Mouse (Mus musculus) embryonic facial prominence, embryonic 15.5 days (tissue): ENCODE measurements at regions not wholly inside any gene's neighbourhood (a gene's known extent, or its start where the extent isn't known, plus 50 kb on each side); places are given as distances from the start of the nearest gene placed in this dataset.
A peak's percentile ranks its signal among the peaks of the same experiment; 100 is the strongest.

ENCODE experiments used
- ATAC-seq: fragments of 200-750 bp; cut with Nextera tagmentation; 2 replicates; pipeline ENCODE4 v1.8.0; 2017; ENCODE audit warnings: low read depth, moderate TSS enrichment; ENCODE audit not compliant: insufficient number of reproducible peaks, low FRiP score, low TSS enrichment
- H3K27ac ChIP-seq: fragments of 300-500 bp; sonication (generic); replicated peaks from 2 replicates; pipeline ENCODE4 v1.5.1; 2015; ENCODE audit warnings: mild to moderate bottlenecking, inconsistent platforms
- H3K27me3 ChIP-seq: fragments of 300-500 bp; sonication (generic); 2 replicates; pipeline ENCODE4 v1.6.1; 2015; ENCODE audit warnings: inconsistent platforms
- H3K36me3 ChIP-seq: fragments of 300-500 bp; sonication (generic); 2 replicates; pipeline ENCODE4 v1.6.1; 2015; ENCODE audit warnings: mild to moderate bottlenecking, inconsistent platforms
- H3K4me1 ChIP-seq: fragments of 300-500 bp; sonication (generic); 2 replicates; pipeline ENCODE4 v1.6.1; 2015; ENCODE audit warnings: inconsistent platforms
- H3K4me2 ChIP-seq: fragments of 300-500 bp; sonication (generic); replicated peaks from 2 replicates; pipeline ENCODE4 v1.6.1; 2015; ENCODE audit warnings: mild to moderate bottlenecking, inconsistent platforms
- H3K4me3 ChIP-seq: fragments of 300-500 bp; sonication (generic); replicated peaks from 2 replicates; pipeline ENCODE4 v1.5.1; 2015; ENCODE audit warnings: mild to moderate bottlenecking, inconsistent platforms
- H3K9ac ChIP-seq: fragments of 300-500 bp; sonication (generic); 2 replicates; pipeline ENCODE4 v1.6.1; 2015; ENCODE audit warnings: inconsistent platforms
- H3K9me3 ChIP-seq: fragments of 300-500 bp; sonication (generic); replicated peaks from 2 replicates; pipeline ENCODE4 v1.6.1; 2016; ENCODE audit warnings: inconsistent platforms
- WGBS: fragments of 180-500 bp; shearing (Covaris S2); methylation state at CpG from one replicate; pipeline ENCODE4 v1.1.7; 2015; 5-methylcytosine and 5-hydroxymethylcytosine counted together

DNA sequence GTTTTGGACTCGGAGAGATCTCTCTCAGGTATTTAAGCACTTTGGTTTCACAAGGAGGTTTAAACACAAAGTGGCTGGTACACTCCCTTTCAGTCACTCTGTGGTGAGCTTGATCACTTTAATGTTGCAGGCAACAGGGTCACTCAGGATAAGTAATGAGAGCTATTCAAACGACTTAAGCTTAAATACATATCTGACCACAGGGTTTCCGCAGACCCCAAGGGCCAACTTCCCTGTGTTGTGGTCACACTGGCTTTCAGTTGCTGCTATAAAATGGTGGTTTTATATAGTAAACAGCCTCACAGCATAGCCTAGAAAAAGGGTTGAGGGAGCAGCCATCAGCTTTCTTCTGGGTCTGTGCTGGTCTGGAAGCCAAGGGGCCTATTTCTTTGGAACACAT is 225.0 kb downstream of the Agtpbp1 start:
- Histone ChIP-seq H3K4me3 (no peak overlapping the region), H3K36me3 (no peaks in the 10 kb centered on the region), H3K4me1 (no peaks in the 10 kb centered on the region), H3K4me2 (no peak overlapping the region), H3K9ac (no peak overlapping the region), H3K27ac (no peak overlapping the region), H3K9me3 (no peaks in the 10 kb centered on the region), H3K27me3 (no peaks in the 10 kb centered on the region)
- ATAC-seq: no peak
- 70% methylated on average over 3 of the region's 3 CpGs for WGBS

DNA sequence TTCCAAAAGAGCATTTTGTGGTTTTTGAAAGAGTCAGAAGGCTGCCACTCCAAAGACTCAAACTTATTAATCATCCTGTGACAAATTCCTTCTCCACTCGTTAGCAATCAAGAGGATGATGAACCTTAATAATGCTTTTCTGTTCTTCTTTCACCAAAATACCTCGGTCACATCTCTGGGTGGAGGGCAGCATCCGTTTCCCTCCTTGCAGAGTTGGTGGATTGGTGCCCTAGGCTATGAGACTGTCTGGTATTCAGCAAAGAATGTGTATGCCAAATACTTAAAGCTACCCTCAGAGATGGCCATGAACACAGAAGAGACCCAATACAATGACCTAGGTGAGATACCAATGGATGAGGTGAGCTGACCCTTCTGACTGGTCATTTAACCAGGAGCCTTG is 226.6 kb downstream of the Agtpbp1 start:
- H3K9me3 ChIP-seq: no peaks in the 10 kb centered on the region
- H3K36me3 ChIP-seq: no peaks in the 10 kb centered on the region
- H3K4me1 ChIP-seq: no peaks in the 10 kb centered on the region
- WGBS: 32% methylated on average over 3 of the region's 3 CpGs
- ATAC-seq: no peak
- no peaks in the 10 kb centered on the region for H3K27me3 ChIP-seq
- no peak overlapping the region for H3K9ac ChIP-seq
- no peak overlapping the region for H3K4me2 ChIP-seq
- H3K27ac ChIP-seq: no peak overlapping the region
- H3K4me3 ChIP-seq: no peak overlapping the region

DNA sequence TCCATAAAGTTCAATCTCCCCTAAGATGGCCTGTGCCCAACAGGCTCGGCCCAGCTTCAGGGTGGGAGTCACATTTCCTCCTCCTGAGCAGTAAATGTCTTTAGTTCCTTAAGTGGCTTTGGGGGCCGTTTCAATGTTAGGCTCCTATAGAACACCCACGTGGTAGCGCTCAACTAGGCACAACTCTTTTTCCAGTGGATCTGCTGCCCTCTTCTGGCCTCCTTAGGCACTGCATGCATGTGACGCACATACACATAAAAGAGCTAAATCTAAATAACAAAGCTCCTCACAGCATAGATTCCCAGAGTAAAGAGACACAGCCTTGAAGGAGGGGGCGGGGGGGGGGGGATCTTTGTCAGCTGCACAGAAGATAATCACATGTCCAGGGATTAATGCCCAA is 233.6 kb downstream of the Agtpbp1 start:
- Histone ChIP-seq H3K9ac (no peak overlapping the region), H3K36me3 (no peaks in the 10 kb centered on the region), H3K27me3 (no peaks in the 10 kb centered on the region), H3K9me3 (no peaks in the 10 kb centered on the region), H3K4me3 (no peak overlapping the region), H3K4me2 (no peak overlapping the region), H3K27ac (peak overlapping the region; percentile 56; the same call in 1 of the 2 replicates), H3K4me1 (no peaks in the 10 kb centered on the region)
- WGBS: 61% methylated on average over 6 of the region's 6 CpGs
- ATAC-seq: no peak

DNA sequence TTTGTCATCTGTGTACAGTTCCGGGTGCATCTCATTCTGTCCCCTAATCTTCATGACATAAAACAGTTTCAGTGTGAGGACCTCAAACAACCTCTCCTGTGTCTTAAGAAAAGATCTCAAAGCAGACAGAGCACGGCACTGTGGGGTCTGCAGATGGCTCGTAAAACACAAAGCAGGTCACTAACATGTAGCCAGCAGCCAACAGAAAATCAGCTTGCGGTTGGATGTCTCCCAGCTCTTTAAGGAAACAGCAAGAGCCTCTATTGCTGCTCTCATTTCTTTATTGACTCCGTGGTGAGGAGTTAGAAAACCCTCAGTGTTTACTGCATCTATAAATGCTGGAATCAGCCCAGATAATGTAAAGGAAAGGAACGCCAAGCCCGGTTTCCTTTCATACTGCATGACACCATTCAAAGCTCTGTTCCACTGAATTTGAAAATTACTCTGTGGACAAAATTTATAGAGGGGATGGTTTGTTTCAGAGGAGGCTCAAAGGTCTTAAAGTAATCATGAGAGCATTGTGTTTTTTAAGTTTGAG is 234.3 kb downstream of the Agtpbp1 start:
- Histone ChIP-seq H3K4me3 (no peak overlapping the region), H3K4me2 (no peak overlapping the region), H3K27ac (0 out of 2 replicates have a peak overlapping the region, but pooled peaks have one; percentile 17), H3K4me1 (no peaks in the 10 kb centered on the region), H3K9me3 (no peaks in the 10 kb centered on the region), H3K36me3 (no peaks in the 10 kb centered on the region), H3K27me3 (no peaks in the 10 kb centered on the region), H3K9ac (no peak overlapping the region)
- WGBS: 47% methylated on average over 7 of the region's 7 CpGs
- ATAC-seq: no peak

DNA sequence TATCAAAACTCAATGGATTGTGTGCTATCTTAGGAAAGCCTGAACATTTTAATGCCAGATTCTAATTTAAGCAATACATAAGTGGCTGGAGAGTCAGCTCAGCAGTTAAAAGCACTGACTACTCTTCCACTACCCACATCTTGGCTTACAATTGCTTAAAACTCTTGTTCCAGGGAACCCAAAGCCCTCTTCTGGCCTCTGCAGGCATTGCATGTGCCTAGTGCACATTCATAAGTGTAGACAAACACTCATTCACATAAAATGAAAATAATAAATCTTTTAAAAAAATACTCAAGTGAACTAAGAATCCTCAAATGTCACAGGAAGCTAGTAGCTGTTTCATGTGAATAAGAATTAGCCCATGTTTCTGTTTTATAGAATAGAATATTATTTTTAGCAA is 236.5 kb downstream of the Agtpbp1 start:
- Histone ChIP-seq H3K27ac (no peak overlapping the region), H3K4me3 (no peak overlapping the region), H3K4me1 (no peaks in the 10 kb centered on the region), H3K4me2 (no peak overlapping the region), H3K27me3 (no peaks in the 10 kb centered on the region), H3K36me3 (no peaks in the 10 kb centered on the region), H3K9ac (no peak overlapping the region), H3K9me3 (no peaks in the 10 kb centered on the region)
- no peak for ATAC-seq

DNA sequence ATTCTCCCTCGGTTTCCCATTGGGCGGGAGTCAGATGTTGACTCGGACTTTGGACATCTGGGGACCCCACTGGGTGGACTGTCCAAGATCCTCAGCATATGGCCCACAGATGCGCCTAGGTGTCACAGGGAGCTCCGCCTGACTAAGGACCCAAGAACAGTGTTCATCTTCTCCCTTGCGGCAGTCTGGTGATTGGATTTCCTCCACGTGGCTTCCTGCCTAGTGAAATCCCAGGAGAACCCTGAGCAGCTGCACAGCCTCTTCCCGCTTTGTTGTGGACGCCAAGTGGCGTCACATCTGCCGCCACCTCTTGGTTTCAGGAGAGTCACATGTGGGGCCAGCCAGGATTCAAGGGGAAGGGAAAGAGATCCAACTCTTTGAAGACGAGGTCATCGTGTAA is 243.2 kb downstream of the Agtpbp1 start:
- WGBS: 67% methylated on average over 13 of the region's 13 CpGs
- Histone ChIP-seq H3K9me3 (no peaks in the 10 kb centered on the region), H3K36me3 (no peaks in the 10 kb centered on the region), H3K9ac (no peak overlapping the region), H3K27me3 (no peaks in the 10 kb centered on the region), H3K4me2 (no peak overlapping the region), H3K4me3 (no peak overlapping the region), H3K4me1 (no peaks in the 10 kb centered on the region), H3K27ac (no peak overlapping the region)
- no peak for ATAC-seq

DNA sequence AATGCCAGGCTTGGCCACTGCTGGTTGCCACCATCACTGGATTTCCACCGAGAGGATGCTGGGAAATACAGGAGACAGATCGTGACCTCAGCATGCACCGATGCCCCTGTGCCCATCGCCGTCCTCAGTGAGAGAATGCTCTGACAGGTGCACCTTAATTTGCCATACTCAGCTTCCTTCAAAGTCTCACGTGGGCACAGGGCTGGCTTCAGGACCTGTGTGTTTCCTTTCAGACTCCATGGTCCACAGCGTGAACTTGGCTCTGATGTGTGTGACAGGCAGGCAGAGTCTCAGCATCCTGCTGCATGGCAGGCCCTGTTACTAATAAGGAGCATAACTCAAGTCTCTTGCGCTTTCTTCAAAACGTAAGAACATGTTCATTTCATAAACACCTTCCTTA is 246.6 kb downstream of the Agtpbp1 start:
- Histone ChIP-seq H3K9me3 (no peaks in the 10 kb centered on the region), H3K27me3 (no peaks in the 10 kb centered on the region), H3K27ac (no peak overlapping the region), H3K36me3 (no peaks in the 10 kb centered on the region), H3K4me1 (no peaks in the 10 kb centered on the region), H3K4me3 (no peak overlapping the region), H3K9ac (no peak overlapping the region), H3K4me2 (no peak overlapping the region)
- 84% methylated on average over 9 of the region's 9 CpGs for WGBS
- ATAC-seq: no peak

DNA sequence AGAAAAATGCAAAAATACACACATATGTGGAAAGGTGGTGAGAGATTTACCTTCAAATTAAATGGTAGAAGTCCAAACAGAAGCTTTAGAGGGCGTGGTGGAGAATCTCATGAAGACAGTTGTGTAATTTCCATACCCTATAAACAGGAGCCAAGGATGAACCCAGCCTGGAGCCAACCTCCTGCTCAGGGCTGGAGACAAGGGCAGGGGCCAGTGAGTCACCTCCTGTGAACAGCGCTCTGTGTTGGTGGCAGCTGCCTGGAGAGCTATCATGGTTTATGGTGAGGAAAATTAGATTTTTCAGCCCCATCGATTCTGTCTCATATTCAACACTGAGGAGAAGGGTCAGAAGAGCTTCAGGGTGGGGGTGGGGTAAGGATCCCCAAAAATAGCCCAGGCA is 261.1 kb downstream of the Agtpbp1 start:
- WGBS: 85% methylated on average over 3 of the region's 3 CpGs
- Histone ChIP-seq H3K9me3 (no peaks in the 10 kb centered on the region), H3K27ac (no peak overlapping the region), H3K4me1 (no peaks in the 10 kb centered on the region), H3K4me2 (no peak overlapping the region), H3K4me3 (no peak overlapping the region), H3K27me3 (no peaks in the 10 kb centered on the region), H3K9ac (no peak overlapping the region), H3K36me3 (no peaks in the 10 kb centered on the region)
- no peak for ATAC-seq

DNA sequence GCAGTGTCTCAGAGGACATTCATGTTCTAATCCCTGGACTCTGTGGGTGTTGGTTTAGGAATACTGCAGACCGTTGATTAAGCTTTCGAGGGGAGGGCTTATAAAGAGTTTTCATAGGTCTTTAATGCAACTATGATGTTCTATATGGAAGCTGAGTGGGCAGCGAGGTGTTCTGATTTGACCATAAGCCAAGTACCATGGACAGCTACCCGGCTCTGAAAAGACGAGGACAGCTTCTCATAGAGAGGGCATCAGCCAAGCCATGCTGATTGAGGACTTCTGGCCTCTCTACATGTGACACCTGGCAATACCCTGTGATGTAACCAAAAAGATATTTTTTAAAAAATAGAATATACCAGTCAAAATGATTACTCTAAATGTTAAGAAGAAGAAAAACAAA is 261.6 kb downstream of the Agtpbp1 start:
- Histone ChIP-seq H3K36me3 (no peaks in the 10 kb centered on the region), H3K4me1 (no peaks in the 10 kb centered on the region), H3K27me3 (no peaks in the 10 kb centered on the region), H3K9me3 (no peaks in the 10 kb centered on the region), H3K27ac (no peak overlapping the region), H3K4me2 (no peak overlapping the region), H3K9ac (no peak overlapping the region), H3K4me3 (no peak overlapping the region)
- no peak for ATAC-seq
- WGBS: 38% methylated on average over 5 of the region's 5 CpGs

DNA sequence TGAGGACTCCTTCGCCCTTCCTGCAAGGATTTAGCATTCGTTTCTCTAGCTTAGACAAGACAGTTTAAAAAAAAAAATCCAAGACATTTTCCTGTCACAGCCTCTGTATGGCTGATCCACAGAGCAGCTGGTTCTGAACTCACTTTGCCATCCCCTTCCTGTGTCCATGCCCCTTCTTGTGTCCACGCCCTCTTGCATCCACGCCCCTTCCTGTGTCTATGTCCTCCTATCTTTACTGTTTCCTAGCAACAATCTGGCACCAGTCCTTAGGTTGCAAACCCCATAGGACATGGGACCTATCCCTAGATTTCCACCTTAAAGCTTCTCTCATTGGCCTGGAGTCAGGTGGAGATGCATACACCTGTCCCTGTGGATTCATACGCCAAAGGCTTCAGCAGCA is 264.8 kb downstream of the Agtpbp1 start:
- Histone ChIP-seq H3K9ac (no peak overlapping the region), H3K9me3 (no peaks in the 10 kb centered on the region), H3K4me3 (no peak overlapping the region), H3K27ac (no peak overlapping the region), H3K36me3 (no peaks in the 10 kb centered on the region), H3K27me3 (no peaks in the 10 kb centered on the region), H3K4me1 (no peaks in the 10 kb centered on the region), H3K4me2 (no peak overlapping the region)
- no peak for ATAC-seq
- WGBS: 84% methylated on average over 5 of the region's 5 CpGs

DNA sequence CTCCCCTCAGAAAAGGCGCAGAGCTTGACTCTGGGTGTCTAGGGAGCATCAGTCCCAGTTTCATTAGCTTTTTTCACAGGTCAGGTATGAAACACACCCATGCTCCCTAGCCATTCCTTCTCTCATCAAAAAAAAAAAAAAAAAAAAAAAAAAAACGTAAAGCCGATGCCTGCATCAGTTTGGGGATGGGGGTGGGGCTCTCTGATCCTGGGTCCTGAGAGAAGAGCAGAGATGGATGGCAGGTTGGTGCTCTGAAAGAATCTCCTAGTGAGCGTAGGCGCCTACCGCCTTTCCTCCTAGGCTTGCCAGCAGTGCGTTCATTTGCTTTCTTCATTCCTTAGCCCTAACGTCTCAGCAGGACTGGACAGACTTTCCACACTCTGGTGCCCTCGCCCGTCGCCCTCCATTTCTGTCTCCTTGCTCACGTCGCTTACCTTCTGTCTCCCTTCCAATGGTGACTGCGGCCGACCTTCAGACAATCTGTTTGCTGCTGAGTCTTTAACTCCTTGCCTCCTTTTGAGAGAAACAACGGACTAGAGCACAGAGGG is 267.5 kb downstream of the Agtpbp1 start:
- Histone ChIP-seq H3K27ac (no peak overlapping the region), H3K36me3 (no peaks in the 10 kb centered on the region), H3K4me2 (no peak overlapping the region), H3K4me1 (no peaks in the 10 kb centered on the region), H3K9ac (no peak overlapping the region), H3K4me3 (no peak overlapping the region), H3K27me3 (no peaks in the 10 kb centered on the region), H3K9me3 (no peaks in the 10 kb centered on the region)
- WGBS: 65% methylated on average over 16 of the region's 16 CpGs
- no peak for ATAC-seq

DNA sequence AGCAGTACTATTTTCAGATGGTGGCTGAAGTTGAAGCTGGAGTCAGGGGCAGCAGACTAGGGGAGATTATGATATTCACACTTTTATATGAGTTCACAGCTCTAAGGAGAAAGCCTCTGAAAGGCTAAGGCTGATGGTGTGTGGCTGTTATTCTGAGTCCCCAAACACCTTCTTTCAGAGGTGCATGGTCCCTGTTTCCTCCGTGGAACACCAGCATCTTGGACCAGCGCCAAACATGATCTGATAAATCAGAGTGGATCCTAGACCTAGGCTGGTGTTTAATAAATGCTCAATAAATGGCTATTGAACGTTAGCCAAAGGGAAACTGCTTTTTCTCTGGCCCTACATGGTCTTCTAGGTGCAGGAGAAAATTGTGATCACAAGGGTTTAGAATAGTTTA is 269.2 kb downstream of the Agtpbp1 start:
- 53% methylated on average over 3 of the region's 3 CpGs for WGBS
- no peak overlapping the region for H3K27ac ChIP-seq
- no peaks in the 10 kb centered on the region for H3K4me1 ChIP-seq
- no peaks in the 10 kb centered on the region for H3K27me3 ChIP-seq
- ATAC-seq: no peak
- H3K4me3 ChIP-seq: no peak overlapping the region
- H3K9ac ChIP-seq: no peak overlapping the region
- H3K36me3 ChIP-seq: no peaks in the 10 kb centered on the region
- H3K9me3 ChIP-seq: no peaks in the 10 kb centered on the region
- H3K4me2 ChIP-seq: no peak overlapping the region
